Mouse (Mus musculus) neural tube, embryonic 14.5 days (tissue): ENCODE results near the gene 1700013F07Rik. TPM values are rescaled to one million over a fixed set of nuclear protein-coding genes. Genes with fewer than 3 reads are reported as not detected.

Source experiments
- ATAC-seq: fragments of 200-750 bp; cut with Nextera tagmentation; 2 replicates; pipeline ENCODE4 v1.8.0; 2017; ENCODE audit warnings: low read depth, mild to moderate bottlenecking, moderate TSS enrichment, moderate library complexity
- H3K27ac ChIP-seq: fragments of 300-500 bp; sonication (generic); 2 replicates; pipeline ENCODE4 v1.5.1; 2014; ENCODE audit warnings: low read depth, mild to moderate bottlenecking, control low read depth, low read length, moderate library complexity, mixed read lengths
- H3K27me3 ChIP-seq: fragments of 300-500 bp; sonication (generic); 2 replicates; pipeline ENCODE4 v1.6.1; 2014; ENCODE audit warnings: low read length; ENCODE audit not compliant: control insufficient read depth, insufficient read depth
- H3K36me3 ChIP-seq: fragments of 300-500 bp; sonication (generic); 2 replicates; pipeline ENCODE4 v1.6.1; 2014; ENCODE audit warnings: low read length, mixed read lengths; ENCODE audit not compliant: control insufficient read depth, insufficient read depth
- H3K4me1 ChIP-seq: fragments of 300-500 bp; sonication (generic); 2 replicates; pipeline ENCODE4 v1.6.1; 2014; ENCODE audit warnings: low read length; ENCODE audit not compliant: control insufficient read depth, insufficient read depth
- H3K4me2 ChIP-seq: fragments of 300-500 bp; sonication (generic); 2 replicates; pipeline ENCODE4 v1.6.1; 2014; ENCODE audit warnings: mild to moderate bottlenecking, low read depth, low read length, control low read depth
- H3K4me3 ChIP-seq: fragments of 300-500 bp; sonication (generic); 2 replicates; pipeline ENCODE4 v1.5.1; 2014; ENCODE audit warnings: low read depth, low read length, control low read depth, mixed read lengths
- H3K9ac ChIP-seq: fragments of 300-500 bp; sonication (generic); replicated peaks from 2 replicates; pipeline ENCODE4 v1.6.1; 2014; ENCODE audit warnings: low read depth, mild to moderate bottlenecking, control low read depth, low read length, mixed read lengths
- H3K9me3 ChIP-seq: fragments of 300-500 bp; sonication (generic); 2 replicates; pipeline ENCODE4 v1.6.1; 2016; ENCODE audit warnings: low read length; ENCODE audit not compliant: control insufficient read depth
- WGBS: fragments of 180-500 bp; shearing (Covaris S2); extraction: QIAGEN DNeasy Blood & Tissue Kit; methylation state at CpG from one replicate; pipeline ENCODE4 v1.1.7; 2014; 5-methylcytosine and 5-hydroxymethylcytosine counted together
- polyA plus RNA-seq: library from polyadenylated mRNA; unstranded; fragments of >200 nt; fragmentation: Nextera tagmentation; extraction: Ambion mirVana; gene quantifications from 2 replicates; pipeline ENCODE4 v1.2.1, GENCODE M21; 2014

1700013F07Rik gene
- polyA plus RNA-seq, 1 experiment from 2014 or later, result 1.8 TPM

DNA sequence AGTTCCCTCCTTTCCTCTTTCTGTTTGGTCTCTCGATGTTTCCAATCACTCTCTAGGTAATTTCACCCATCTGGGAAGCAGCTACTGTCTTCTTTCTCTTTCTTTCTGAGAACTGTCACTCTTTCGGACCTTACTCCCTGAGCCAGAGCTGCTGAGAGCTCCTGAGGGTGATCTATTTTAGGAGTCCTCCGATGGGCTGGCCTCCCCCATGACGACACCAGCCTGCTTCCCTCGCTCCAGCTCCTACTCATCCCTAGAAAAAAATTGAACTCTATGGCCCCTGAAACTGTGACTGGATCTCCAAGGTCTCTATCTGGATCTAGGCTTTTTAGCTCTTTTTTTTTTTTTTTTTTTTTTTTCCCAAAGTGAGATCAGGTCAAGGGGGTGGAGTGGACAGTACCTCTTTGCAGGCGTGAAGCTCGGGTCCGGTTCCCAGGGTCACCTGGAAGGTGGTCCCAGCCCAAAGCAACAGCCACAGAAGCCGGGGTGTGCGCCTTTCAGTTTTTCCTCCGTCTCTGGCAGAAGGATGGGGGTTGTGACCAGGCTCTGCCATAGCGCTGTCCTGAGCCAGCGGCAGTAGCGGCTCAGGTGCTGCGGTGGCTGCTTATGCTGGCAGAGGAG, 2.1 kb downstream of the 1700013F07Rik start:
- ATAC-seq, result no peak; the same call in 1 of the 2 replicates
- 7% methylated on average over 15 of the region's 15 CpGs for WGBS
- Histone ChIP-seq H3K9ac (peak overlapping the region; percentile 53), H3K27ac (peak overlapping the region; percentile 70), H3K36me3 (no peaks in the 10 kb centered on the region), H3K9me3 (no peaks in the 10 kb centered on the region), H3K4me2 (peak overlapping the region; percentile 69), H3K27me3 (no peaks in the 10 kb centered on the region), H3K4me1 (no peaks in the 10 kb centered on the region), H3K4me3 (peak overlapping the region; percentile 37)

DNA sequence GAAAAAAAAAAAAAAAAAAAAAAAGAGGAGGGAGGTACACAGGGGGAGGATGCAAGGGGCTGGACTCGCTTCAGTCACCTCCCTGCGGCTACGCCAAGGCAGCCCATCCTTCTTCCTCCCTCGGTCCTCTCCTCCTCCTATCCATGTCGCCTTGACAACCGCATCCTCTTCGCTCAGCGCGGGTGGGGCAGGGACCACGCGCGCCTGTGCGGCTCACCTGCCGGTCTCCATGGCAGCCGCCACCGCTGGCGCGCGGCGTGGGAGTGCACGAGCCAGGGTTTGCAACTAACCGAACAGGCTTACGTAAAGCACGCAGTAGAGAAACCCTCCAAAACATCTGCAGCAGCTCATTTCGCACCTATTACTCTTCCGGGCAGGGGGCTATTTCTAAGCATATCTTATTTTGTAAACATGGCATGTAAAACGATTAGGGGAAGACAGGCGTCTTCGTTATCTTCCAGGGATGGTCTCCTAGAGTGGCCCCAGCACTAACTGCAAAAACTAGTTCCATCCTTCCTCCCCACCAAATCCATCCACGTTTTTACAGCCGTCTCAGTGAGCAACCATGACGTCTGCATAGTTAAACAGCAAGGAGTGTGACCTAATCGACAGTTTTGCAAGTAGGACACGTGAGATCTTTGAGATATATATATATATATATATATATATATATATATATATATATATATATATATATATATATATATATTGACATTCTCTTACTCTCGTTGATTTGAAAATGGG, 2.7 kb downstream of the 1700013F07Rik start, which contains the start of gene 5330417C22Rik:
Gene 5330417C22Rik, minus strand, starts transcription at position 20 of the 744 bp plus-strand sequence.
- Histone ChIP-seq H3K4me3 (peak within 1 kb of the TSS; percentile 37), H3K4me1 (no peaks in the 10 kb centered on the region), H3K27me3 (no peaks in the 10 kb centered on the region), H3K36me3 (no peaks in the 10 kb centered on the region), H3K9ac (peak within 1 kb of the TSS; percentile 53), H3K9me3 (no peaks in the 10 kb centered on the region), H3K27ac (peak within 1 kb of the TSS; percentile 70), H3K4me2 (peak within 1 kb of the TSS; percentile 69)
- WGBS, result under 1% methylated on average over 35 of the region's 35 CpGs
- ATAC-seq, result peak; percentile 96

DNA sequence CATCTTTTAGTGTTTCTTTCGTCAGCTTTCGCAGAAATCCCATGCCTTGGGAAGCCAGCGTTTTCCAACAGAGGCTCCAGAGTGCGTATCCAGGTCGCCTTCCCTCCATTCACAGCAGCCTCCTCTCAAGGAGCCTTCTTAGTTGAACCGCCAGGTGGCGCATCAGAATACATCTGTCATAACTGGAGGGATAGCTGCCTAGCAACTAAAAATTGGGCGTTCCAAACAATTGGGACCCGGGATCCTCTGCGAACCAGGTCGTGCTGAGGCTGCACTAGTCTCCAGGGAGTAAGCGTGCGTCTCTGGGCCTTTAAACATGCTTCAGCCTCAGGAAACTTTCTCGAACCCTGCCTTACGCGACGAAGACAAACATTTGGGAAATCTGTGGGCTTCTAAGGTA, 3.4 kb downstream of the 1700013F07Rik start:
- Histone ChIP-seq H3K9ac (peak overlapping the region; percentile 28; the same call in 1 of the 2 replicates), H3K9me3 (no peaks in the 10 kb centered on the region)

DNA sequence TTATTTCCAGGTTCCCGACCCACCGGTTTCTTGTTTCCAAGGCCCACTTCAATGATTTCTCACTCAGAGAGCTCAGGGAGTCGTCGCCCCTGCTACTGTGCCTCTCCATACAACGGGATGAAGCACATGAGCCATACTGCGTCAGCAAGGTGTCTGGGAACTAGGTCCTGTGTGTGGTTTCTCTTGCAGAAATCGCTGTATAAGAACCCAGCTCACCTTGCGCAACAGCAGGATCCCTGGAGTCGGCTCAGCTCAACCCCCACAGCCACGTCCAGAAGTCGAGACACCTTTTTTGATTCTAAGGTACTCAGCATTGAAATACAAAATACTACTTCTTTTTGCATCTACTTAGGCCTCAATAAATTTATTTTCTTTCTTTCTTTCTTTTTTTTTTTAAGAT, 8.3 kb downstream of the 1700013F07Rik start:
- 87% methylated on average over 11 of the region's 11 CpGs for WGBS
- Histone ChIP-seq H3K9ac (no peak overlapping the region), H3K4me2 (no peak overlapping the region)

More for the DNA sequence above, 3.4 kb downstream of the 1700013F07Rik start:
- H3K4me2 ChIP-seq, result peak overlapping the region; percentile 57
- peak overlapping the region; percentile 57; the same call in 1 of the 2 replicates for H3K27ac ChIP-seq
- no peaks in the 10 kb centered on the region for H3K4me1 ChIP-seq
- H3K36me3 ChIP-seq, result no peaks in the 10 kb centered on the region
- 5% methylated on average over 17 of the region's 17 CpGs for WGBS
- ATAC-seq, result peak; percentile 49
- peak overlapping the region; percentile 17; the same call in 1 of the 2 replicates for H3K4me3 ChIP-seq
- no peaks in the 10 kb centered on the region for H3K27me3 ChIP-seq

DNA sequence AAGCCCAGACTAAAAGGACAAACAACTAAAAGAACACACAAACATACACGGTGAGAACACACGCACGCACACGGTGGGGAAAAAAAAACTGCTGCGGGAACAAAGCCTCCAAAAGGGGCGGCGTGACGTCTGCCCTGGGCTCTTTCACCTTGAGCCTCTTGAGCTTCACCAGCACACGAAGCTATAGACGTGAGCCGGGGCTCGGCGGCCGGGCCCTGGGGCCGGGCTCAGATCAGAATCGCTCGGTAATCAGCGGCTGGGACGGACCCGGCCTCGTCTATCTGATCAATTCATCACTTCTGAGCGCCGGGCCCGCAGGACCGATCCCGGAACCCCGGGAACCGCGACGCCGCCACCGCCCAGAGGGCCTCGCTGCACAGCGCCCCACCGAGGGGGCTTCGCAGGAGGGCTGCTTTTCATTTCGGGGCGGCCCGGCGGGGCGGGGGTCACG, 20.2 kb downstream of the 1700013F07Rik start:
- Histone ChIP-seq H3K27ac (peak overlapping the region; percentile 87), H3K36me3 (peaks cover 6% of the 10 kb centered on the region; the same call in 1 of the 2 replicates), H3K4me1 (peaks cover 4% of the 10 kb centered on the region), H3K27me3 (no peaks in the 10 kb centered on the region), H3K4me2 (peak overlapping the region; percentile 57), H3K9me3 (no peaks in the 10 kb centered on the region), H3K4me3 (peak overlapping the region; percentile 65), H3K9ac (peak overlapping the region; percentile 93)
- under 1% methylated on average over 42 of the region's 42 CpGs for WGBS
- ATAC-seq, result peak; percentile 74

More for the DNA sequence above, 8.3 kb downstream of the 1700013F07Rik start:
- no peak for ATAC-seq
- H3K27me3 ChIP-seq, result no peaks in the 10 kb centered on the region
- H3K27ac ChIP-seq, result no peak overlapping the region
- H3K4me1 ChIP-seq, result no peaks in the 10 kb centered on the region
- no peak overlapping the region for H3K4me3 ChIP-seq
- H3K36me3 ChIP-seq, result no peaks in the 10 kb centered on the region
- H3K9me3 ChIP-seq, result no peaks in the 10 kb centered on the region

DNA sequence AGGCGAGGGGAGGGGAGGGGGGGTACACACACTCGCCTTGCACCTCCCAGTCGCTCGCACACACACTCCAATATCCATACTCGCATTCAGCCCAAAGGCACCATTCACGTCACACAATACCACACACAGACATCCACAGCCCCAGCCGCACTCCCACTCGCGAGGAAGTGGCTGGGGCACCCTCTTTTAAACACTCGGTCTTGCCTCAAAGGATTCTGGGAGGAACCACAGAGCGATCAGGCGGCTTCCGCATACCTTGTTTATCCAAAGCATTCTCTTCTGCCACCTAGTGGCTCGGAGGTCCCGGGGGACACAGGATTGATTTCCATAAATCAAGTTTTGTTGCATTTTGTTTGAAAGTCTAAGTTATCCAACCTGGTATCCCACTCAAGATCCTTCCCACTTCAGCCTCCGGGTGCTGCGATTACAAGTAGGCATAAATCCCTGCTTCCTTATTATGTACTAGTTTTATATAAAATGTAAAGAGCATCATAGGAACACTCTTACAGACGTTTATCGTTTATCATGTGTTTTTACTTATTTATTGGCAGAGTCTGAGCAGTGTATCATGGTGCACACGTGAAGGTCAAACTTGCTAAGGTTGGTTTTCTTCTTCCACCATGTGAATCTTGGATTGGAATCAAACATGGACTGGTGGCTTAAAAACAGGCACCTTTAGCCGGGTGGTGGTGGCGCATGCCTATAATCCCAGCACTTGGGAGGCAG, 20.8 kb downstream of the 1700013F07Rik start:
- WGBS, result 18% methylated on average over 22 of the region's 22 CpGs
- peak overlapping the region; percentile 57 for H3K4me2 ChIP-seq

DNA sequence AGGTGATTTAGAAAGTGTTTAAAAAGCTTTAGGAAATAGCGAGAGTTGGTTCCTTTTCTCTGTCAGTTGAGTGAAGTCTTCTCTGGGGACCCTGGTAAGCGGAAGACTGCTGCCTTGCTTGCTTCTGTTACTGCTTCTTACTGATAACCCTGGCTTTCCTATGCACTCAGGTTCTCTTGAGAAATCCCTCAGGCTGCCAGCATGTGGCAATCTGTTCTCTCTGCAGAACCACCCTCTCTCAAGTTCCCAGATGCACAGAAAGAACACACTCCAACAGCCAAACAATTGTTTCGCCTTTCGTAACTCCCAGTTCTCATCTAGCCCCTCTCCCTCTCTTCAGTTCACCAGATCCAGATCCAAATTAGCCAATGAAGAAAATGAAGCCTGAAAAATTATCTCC, 23.9 kb downstream of the 1700013F07Rik start:
- Histone ChIP-seq H3K9ac (no peak overlapping the region), H3K9me3 (no peaks in the 10 kb centered on the region), H3K4me1 (peaks cover 10% of the 10 kb centered on the region), H3K36me3 (peaks cover 6% of the 10 kb centered on the region; the same call in 1 of the 2 replicates), H3K27ac (no peak overlapping the region), H3K4me3 (no peak overlapping the region), H3K27me3 (no peaks in the 10 kb centered on the region), H3K4me2 (no peak overlapping the region)
- WGBS, result 94% methylated on average over 4 of the region's 4 CpGs
- ATAC-seq, result no peak

More for the DNA sequence above, 20.8 kb downstream of the 1700013F07Rik start:
- peak; percentile 97 for ATAC-seq
- Histone ChIP-seq H3K36me3 (peaks cover 6% of the 10 kb centered on the region; the same call in 1 of the 2 replicates), H3K4me3 (peak overlapping the region; percentile 65), H3K9ac (peak overlapping the region; percentile 93), H3K9me3 (no peaks in the 10 kb centered on the region), H3K27me3 (no peaks in the 10 kb centered on the region), H3K4me1 (peaks cover 4% of the 10 kb centered on the region), H3K27ac (peak overlapping the region; percentile 87)

DNA sequence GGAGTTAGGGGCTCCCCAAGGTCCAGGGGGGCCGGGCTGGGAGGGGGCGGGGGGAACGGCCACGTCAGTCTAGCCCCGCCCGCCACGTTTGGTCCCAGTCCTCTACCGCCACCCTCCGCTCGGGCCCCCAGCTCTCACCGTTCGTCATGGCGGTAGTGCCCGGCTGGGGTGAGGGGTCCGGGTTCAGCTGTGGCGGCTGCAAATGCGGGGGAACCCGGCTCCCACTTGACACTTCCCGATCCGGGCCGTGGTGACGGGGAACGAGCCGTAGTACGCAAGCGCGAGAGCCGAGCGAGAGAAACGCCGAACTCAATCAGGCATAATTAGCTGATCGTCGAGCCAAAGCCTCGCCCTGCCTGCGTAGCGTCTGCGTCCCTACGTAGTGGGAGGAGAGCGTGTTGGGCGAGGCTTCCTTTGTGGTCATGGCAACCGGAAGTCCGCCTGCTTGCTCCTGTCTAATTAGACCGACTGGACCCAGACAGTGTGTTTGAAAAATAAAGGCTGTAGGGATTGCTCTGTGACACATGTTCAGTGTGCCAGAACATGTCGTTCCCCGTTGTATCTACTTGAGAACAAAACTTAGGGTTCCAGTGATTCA, 28.3 kb downstream of the 1700013F07Rik start, which contains the start of gene Tmem167b:
Gene Tmem167b, minus strand, starts transcription at position 334 of the 598 bp plus-strand sequence.
- Histone ChIP-seq H3K4me3 (peak within 1 kb of the TSS; percentile 80), H3K4me1 (peaks cover 10% of the 10 kb centered on the region; the same call in 1 of the 2 replicates), H3K27ac (peak within 1 kb of the TSS; percentile 90), H3K4me2 (peak within 1 kb of the TSS; percentile 79), H3K9ac (peak within 1 kb of the TSS; percentile 56), H3K36me3 (peaks cover 6% of the 10 kb centered on the region; the same call in 1 of the 2 replicates), H3K9me3 (no peaks in the 10 kb centered on the region), H3K27me3 (no peaks in the 10 kb centered on the region)
- WGBS, result under 1% methylated on average over 45 of the region's 45 CpGs
- peak; percentile 97 for ATAC-seq
